Mouse (Mus musculus): ENCODE results near the gene Gm20388. TPM values are rescaled to one million over a fixed set of nuclear protein-coding genes. Genes with fewer than 3 reads are reported as not detected.

Gm20388 gene
- polyA plus RNA-seq, 1 experiment from 2014 or later = 12.4 TPM

DNA sequence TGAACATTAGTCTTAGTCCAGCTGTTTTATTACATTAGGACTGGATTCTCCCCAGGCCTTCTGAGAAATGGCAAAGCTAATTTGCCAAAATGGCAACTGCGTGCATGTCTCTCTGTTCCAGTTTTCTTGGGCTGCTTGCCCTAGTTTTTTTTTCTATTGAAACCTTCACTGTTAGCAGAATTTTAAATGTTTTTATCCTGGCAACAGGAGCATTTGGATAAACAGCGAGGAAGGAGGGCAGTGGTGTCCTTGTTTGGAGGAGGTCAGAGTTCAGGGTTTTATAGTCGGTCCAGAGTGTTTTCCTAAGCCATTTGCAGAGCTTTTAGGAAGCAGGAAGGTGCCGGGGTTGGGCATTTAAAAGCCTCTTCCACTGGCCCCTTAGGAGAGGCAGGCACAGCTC is 2057.3 kb downstream of the Gm20388 start:
- Histone ChIP-seq H3K4me3 (ENCODE audit: low read length) (no peak overlapping the region), H3K4me2 (ENCODE audit: low read length) (no peak overlapping the region), H3K27ac (ENCODE audit: low read depth, low read length) (peak overlapping the region; percentile 67), H3K9me3 (ENCODE audit: control insufficient read depth, low read length) (no peaks in the 10 kb centered on the region), H3K27me3 (replicated peaks; ENCODE audit: control insufficient read depth, insufficient read depth, low read length) (no peaks in the 10 kb centered on the region), H3K4me1 (ENCODE audit: control insufficient read depth, insufficient read depth, low read depth, low read length) (peaks cover 40% of the 10 kb centered on the region), H3K9ac (ENCODE audit: low read depth, low read length) (no peak overlapping the region), H3K36me3 (ENCODE audit: control insufficient read depth, insufficient read depth, low read length) (no peaks in the 10 kb centered on the region)
- 39% methylated on average over 4 of the region's 4 CpGs for WGBS
- no peak for ATAC-seq

DNA sequence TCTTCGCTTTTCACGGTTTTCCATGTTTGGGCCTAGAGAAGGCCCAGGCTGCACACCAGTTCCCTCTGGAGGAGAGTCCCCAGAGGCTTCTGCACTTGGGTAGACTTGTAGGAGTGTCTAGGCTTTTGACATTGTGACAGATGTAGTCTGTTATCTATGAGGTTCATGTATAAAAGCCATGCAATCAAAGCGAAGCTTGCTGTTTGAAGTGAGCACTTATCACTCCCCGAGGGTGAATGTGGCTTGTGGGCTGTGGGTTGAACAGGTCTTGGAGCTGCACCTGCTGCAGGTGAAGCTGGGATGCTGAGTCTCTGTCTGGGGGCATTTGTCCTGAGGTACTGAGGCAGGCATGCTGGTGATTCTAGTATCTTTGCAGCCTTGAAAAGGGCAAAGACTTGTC is 2057.9 kb downstream of the Gm20388 start:
- 70% methylated on average over 4 of the region's 4 CpGs for WGBS
- peaks cover 40% of the 10 kb centered on the region for H3K4me1 ChIP-seq (ENCODE audit: control insufficient read depth, insufficient read depth, low read depth, low read length)

DNA sequence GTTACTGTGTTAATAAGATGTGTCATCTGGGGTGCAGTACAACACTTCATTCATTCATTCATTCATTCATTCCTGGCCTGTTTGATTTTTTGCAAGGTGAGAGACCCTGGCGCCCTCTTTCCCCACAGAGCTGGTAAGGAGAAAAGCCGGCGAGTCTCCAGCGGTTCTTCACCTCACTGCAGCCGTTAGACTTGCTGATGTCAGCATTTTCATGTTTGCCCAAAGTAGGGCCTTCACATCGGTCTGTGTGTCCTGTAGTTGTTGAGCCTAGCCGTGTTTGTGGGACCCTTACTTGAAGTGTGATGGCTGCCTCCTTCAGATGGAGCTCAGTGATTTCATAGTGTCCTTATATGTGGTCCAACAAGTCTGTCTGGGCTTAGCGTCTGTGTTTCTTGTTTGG is 2059.6 kb downstream of the Gm20388 start:
- no peaks in the 10 kb centered on the region for H3K27me3 ChIP-seq (replicated peaks; ENCODE audit: control insufficient read depth, insufficient read depth, low read length)

More for the DNA sequence above, 2057.9 kb downstream of the Gm20388 start:
- no peak overlapping the region for H3K9ac ChIP-seq (ENCODE audit: low read depth, low read length)
- no peaks in the 10 kb centered on the region for H3K9me3 ChIP-seq (ENCODE audit: control insufficient read depth, low read length)
- H3K4me2 ChIP-seq (ENCODE audit: low read length) = no peak overlapping the region
- H3K27me3 ChIP-seq (replicated peaks; ENCODE audit: control insufficient read depth, insufficient read depth, low read length) = no peaks in the 10 kb centered on the region
- H3K36me3 ChIP-seq (ENCODE audit: control insufficient read depth, insufficient read depth, low read length) = no peaks in the 10 kb centered on the region
- no peak for ATAC-seq
- peak overlapping the region; percentile 67 for H3K27ac ChIP-seq (ENCODE audit: low read depth, low read length)
- H3K4me3 ChIP-seq (ENCODE audit: low read length) = no peak overlapping the region

DNA sequence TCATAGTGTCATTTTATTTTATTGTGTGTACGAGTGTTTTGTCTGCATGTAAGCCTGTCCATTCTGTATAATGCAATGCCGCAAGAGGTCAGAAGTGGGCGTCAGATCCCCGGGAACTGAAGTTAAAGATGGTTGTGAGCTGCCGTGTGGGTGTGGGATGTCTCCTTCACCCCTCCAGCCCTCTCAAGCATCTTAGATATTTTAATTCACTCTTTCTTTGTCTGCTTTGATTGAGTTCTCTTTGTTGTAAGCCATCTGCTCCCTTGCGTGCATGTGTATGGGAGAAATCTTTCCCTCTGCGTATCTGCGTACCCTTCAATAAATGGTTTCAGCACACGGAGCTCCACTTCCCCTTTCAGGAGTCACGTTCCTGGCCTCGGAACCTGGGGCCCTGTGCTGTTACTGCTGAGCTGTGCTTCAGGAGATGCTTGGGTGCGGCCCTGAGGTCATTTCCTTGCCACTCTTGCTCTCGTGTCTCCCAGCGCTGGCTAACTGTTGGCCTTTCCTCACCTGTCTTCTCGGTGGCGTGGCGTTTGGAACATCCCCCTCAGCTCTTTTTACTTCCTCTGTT is 2060.9 kb downstream of the Gm20388 start:
- 68% methylated on average over 17 of the region's 17 CpGs for WGBS
- Histone ChIP-seq H3K36me3 (ENCODE audit: control insufficient read depth, insufficient read depth, low read length) (peaks cover 9% of the 10 kb centered on the region), H3K27me3 (replicated peaks; ENCODE audit: control insufficient read depth, insufficient read depth, low read length) (no peaks in the 10 kb centered on the region), H3K4me3 (ENCODE audit: low read length) (no peak overlapping the region), H3K9ac (ENCODE audit: low read depth, low read length) (no peak overlapping the region), H3K27ac (ENCODE audit: low read depth, low read length) (peak overlapping the region; percentile 17; the same call in 1 of the 2 replicates), H3K4me2 (ENCODE audit: low read length) (no peak overlapping the region), H3K4me1 (ENCODE audit: control insufficient read depth, insufficient read depth, low read depth, low read length) (peaks cover 33% of the 10 kb centered on the region), H3K9me3 (ENCODE audit: control insufficient read depth, low read length) (no peaks in the 10 kb centered on the region)
- ATAC-seq = no peak

More for the DNA sequence above, 2059.6 kb downstream of the Gm20388 start:
- H3K36me3 ChIP-seq (ENCODE audit: control insufficient read depth, insufficient read depth, low read length) = no peaks in the 10 kb centered on the region
- 84% methylated on average over 8 of the region's 8 CpGs for WGBS
- peaks cover 40% of the 10 kb centered on the region for H3K4me1 ChIP-seq (ENCODE audit: control insufficient read depth, insufficient read depth, low read depth, low read length)
- no peak overlapping the region for H3K9ac ChIP-seq (ENCODE audit: low read depth, low read length)
- ATAC-seq = no peak
- H3K9me3 ChIP-seq (ENCODE audit: control insufficient read depth, low read length) = no peaks in the 10 kb centered on the region
- no peak overlapping the region for H3K4me3 ChIP-seq (ENCODE audit: low read length)
- no peak overlapping the region for H3K27ac ChIP-seq (ENCODE audit: low read depth, low read length)
- no peak overlapping the region for H3K4me2 ChIP-seq (ENCODE audit: low read length)

DNA sequence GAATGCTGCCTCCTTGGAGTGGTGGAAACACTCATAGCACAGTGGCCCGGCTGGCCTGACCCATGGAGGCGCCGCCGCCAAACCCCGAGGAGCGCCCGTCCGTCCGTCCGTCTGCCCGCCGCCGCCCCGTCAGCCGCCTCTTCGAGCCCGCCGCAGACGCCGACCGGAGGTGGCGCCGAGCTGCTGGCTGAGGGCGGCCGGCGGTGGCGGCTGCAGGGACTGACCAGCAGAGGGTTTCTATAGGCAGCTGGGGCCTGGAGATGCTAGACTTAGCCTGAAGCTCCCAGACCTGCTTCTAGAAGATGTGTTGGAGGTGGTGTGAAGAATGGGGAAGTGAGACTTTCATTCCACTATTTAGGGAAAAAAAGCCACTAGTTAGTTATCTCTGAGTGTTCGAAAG is 2063.3 kb downstream of the Gm20388 start:
- Histone ChIP-seq H3K4me3 (ENCODE audit: low read length) (no peak overlapping the region), H3K9me3 (ENCODE audit: control insufficient read depth, low read length) (no peaks in the 10 kb centered on the region), H3K4me1 (ENCODE audit: control insufficient read depth, insufficient read depth, low read depth, low read length) (peaks cover 12% of the 10 kb centered on the region), H3K27ac (ENCODE audit: low read depth, low read length) (no peak overlapping the region), H3K4me2 (ENCODE audit: low read length) (no peak overlapping the region), H3K9ac (ENCODE audit: low read depth, low read length) (no peak overlapping the region), H3K27me3 (replicated peaks; ENCODE audit: control insufficient read depth, insufficient read depth, low read length) (no peaks in the 10 kb centered on the region), H3K36me3 (ENCODE audit: control insufficient read depth, insufficient read depth, low read length) (peaks cover 20% of the 10 kb centered on the region)
- WGBS = 94% methylated on average over 28 of the region's 28 CpGs
- ATAC-seq = no peak

DNA sequence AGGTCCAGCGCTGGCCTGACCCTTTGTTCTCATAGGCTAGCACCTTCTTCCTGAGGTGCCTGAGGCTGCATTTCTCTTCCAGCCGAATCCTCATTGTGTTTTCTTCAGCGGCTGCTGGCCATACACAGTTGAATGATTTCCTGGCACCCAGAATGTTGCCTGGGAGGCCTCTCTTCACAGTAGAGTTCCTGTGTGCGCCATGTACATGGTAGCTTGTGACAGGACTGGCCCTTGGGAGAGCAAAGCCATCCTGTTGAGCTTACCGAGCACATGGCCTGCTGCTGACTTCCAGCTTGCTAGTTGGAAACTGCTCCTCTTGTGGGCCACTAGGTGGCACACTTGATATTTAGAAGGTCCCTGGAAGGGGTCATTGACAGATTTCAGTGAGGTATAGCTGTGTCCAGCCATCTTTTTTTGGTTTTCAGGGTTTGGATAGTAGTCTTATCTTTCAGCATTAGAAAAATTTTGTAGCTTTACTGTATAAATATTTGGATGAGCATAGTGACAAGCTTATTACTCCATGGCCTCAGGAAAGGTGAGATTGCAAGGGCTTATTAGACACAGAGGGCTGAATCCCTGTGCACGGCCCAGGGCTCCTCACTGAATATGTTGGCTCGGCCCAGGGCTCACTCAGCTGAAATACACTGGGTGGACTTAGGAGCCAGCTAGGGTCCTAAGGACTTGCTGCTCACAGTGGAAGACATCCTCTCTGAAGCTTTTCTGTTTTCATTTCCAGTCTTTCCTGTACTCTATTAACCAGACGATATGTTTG is 2067.4 kb downstream of the Gm20388 start:
- no peak overlapping the region for H3K4me2 ChIP-seq (ENCODE audit: low read length)
- H3K9ac ChIP-seq (ENCODE audit: low read depth, low read length) = no peak overlapping the region; the same call in 1 of the 2 replicates
- peak; percentile 84 for ATAC-seq
- H3K4me1 ChIP-seq (ENCODE audit: control insufficient read depth, insufficient read depth, low read depth, low read length) = peaks cover 4% of the 10 kb centered on the region
- H3K27ac ChIP-seq (ENCODE audit: low read depth, low read length) = no peak overlapping the region
- H3K4me3 ChIP-seq (ENCODE audit: low read length) = no peak overlapping the region
- 67% methylated on average over 8 of the region's 8 CpGs for WGBS
- H3K27me3 ChIP-seq (replicated peaks; ENCODE audit: control insufficient read depth, insufficient read depth, low read length) = no peaks in the 10 kb centered on the region
- H3K9me3 ChIP-seq (ENCODE audit: control insufficient read depth, low read length) = no peaks in the 10 kb centered on the region
- H3K36me3 ChIP-seq (ENCODE audit: control insufficient read depth, insufficient read depth, low read length) = peaks cover 26% of the 10 kb centered on the region

DNA sequence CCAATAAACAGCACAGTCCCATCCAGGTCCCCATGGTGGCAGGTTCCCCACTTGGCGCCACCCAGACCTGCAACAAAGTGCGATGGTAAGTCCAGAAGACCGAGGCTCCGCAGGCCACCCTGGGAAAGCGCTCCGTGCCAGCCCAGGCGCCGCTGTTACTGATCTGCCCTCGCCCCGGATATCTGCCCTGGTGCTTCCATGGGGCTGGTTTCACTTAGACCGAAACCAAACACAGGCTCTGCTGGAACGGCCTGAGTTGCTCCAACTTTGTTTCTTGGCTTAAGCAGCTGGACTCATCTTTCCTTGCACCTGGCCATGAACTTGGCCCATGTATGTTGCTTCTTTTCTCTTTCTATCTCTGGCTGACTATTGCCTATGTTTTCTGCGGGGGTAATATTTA is 2068.0 kb downstream of the Gm20388 start:
- no peak for ATAC-seq
- H3K4me2 ChIP-seq (ENCODE audit: low read length) = no peak overlapping the region
- no peaks in the 10 kb centered on the region for H3K9me3 ChIP-seq (ENCODE audit: control insufficient read depth, low read length)
- WGBS = 97% methylated on average over 13 of the region's 13 CpGs
- H3K36me3 ChIP-seq (ENCODE audit: control insufficient read depth, insufficient read depth, low read length) = peaks cover 27% of the 10 kb centered on the region
- peaks cover 4% of the 10 kb centered on the region for H3K4me1 ChIP-seq (ENCODE audit: control insufficient read depth, insufficient read depth, low read depth, low read length)
- H3K27ac ChIP-seq (ENCODE audit: low read depth, low read length) = no peak overlapping the region
- H3K9ac ChIP-seq (ENCODE audit: low read depth, low read length) = no peak overlapping the region
- no peaks in the 10 kb centered on the region for H3K27me3 ChIP-seq (replicated peaks; ENCODE audit: control insufficient read depth, insufficient read depth, low read length)
- no peak overlapping the region for H3K4me3 ChIP-seq (ENCODE audit: low read length)

DNA sequence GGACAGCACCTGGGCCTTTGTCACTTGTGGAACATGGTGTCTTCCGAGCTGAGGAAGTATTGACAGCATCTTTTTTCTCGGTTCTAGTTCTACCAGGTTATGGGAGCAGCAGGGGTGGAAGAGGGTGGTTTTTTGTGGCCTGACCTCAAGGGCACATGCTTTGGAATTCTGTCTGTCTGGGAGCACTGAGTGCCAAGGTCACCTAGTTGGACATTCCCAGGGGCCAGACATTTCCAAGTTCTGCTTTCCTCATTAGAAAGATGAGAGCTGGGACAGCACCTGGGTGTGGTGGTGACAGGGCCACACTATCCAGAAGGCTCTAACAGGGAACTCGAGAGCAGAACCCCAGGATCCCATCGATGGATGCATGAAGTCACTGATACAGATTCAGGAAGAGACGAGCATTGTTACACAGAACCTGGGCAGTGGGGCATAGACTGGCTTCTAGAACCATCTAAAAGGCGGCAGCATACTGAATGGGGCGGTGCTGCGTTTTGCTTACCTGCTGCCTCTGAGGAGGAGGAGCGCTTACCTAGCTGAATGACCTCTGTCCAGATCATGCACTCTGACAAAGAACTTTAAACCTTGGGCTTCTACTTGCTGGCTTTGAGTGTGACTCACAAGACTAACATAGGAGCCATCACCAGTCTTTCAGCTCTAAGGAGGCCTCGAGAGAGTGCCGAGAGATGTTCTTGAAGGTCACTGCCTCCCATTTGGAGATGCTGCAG is 2070.3 kb downstream of the Gm20388 start:
- Histone ChIP-seq H3K4me2 (ENCODE audit: low read length) (no peak overlapping the region), H3K4me3 (ENCODE audit: low read length) (no peak overlapping the region), H3K4me1 (ENCODE audit: control insufficient read depth, insufficient read depth, low read depth, low read length) (peaks cover 4% of the 10 kb centered on the region), H3K27me3 (replicated peaks; ENCODE audit: control insufficient read depth, insufficient read depth, low read length) (no peaks in the 10 kb centered on the region), H3K27ac (ENCODE audit: low read depth, low read length) (peak overlapping the region; percentile 3; the same call in 1 of the 2 replicates), H3K9me3 (ENCODE audit: control insufficient read depth, low read length) (no peaks in the 10 kb centered on the region), H3K9ac (ENCODE audit: low read depth, low read length) (no peak overlapping the region), H3K36me3 (ENCODE audit: control insufficient read depth, insufficient read depth, low read length) (peaks cover 24% of the 10 kb centered on the region)
- ATAC-seq = no peak
- WGBS = 87% methylated on average over 11 of the region's 11 CpGs

DNA sequence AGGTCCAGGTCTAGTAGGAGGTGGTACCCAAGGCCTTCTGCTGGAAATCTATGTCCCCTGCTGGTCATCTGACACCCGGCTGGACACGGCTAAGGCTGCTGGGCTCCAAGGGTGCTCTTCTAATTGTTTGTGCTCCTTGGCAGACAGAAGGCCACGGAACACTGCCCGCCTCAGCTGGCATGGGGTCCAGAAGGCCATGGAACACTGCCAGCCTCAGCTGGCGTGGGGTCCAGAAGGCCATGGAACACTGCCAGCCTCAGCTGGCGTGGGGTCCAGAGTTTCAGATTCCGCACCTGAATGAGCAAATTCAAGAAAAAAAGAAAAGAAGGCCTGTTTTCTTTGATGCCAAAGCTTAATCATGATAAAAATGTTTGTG is 2070.9 kb downstream of the Gm20388 start:
- WGBS = 55% methylated on average over 7 of the region's 7 CpGs
- H3K4me1 ChIP-seq (ENCODE audit: control insufficient read depth, insufficient read depth, low read depth, low read length) = peaks cover 4% of the 10 kb centered on the region
- peak overlapping the region; percentile 3; the same call in 1 of the 2 replicates for H3K27ac ChIP-seq (ENCODE audit: low read depth, low read length)
- H3K4me2 ChIP-seq (ENCODE audit: low read length) = no peak overlapping the region
- ATAC-seq = peak; percentile 31; the same call in 1 of the 2 replicates
- H3K9ac ChIP-seq (ENCODE audit: low read depth, low read length) = no peak overlapping the region
- H3K36me3 ChIP-seq (ENCODE audit: control insufficient read depth, insufficient read depth, low read length) = peaks cover 21% of the 10 kb centered on the region
- H3K4me3 ChIP-seq (ENCODE audit: low read length) = no peak overlapping the region
- no peaks in the 10 kb centered on the region for H3K27me3 ChIP-seq (replicated peaks; ENCODE audit: control insufficient read depth, insufficient read depth, low read length)
- H3K9me3 ChIP-seq (ENCODE audit: control insufficient read depth, low read length) = no peaks in the 10 kb centered on the region
